Mouse (Mus musculus): ENCODE measurements around the gene Nova2. TPM values are rescaled to one million over a fixed set of nuclear protein-coding genes. Genes with fewer than 3 reads are reported as not detected.

Gene Nova2
- polyA plus RNA-seq, 1 experiment from 2014 or later: 0.29 TPM

- Histone ChIP-seq H3K4me2 (ENCODE audit: low read depth, severe bottlenecking) (peak overlapping the region; percentile 77), H3K9ac (ENCODE audit: low read length) (peak overlapping the region; percentile 73), H3K27me3 (ENCODE audit: control insufficient read depth, insufficient read depth, low read length) (no peaks in the 10 kb centered on the region), H3K36me3 (ENCODE audit: control insufficient read depth, insufficient read depth, low read length) (peaks cover 2% of the 10 kb centered on the region; the same call in 1 of the 2 replicates), H3K4me3 (ENCODE audit: low read depth, low read length) (peak overlapping the region; percentile 34), H3K4me1 (ENCODE audit: control insufficient read depth, insufficient read depth, low read length) (peaks cover 8% of the 10 kb centered on the region), H3K27ac (replicated peaks; ENCODE audit: low read depth, low read length) (peak overlapping the region; percentile 52; the same call in 1 of the 2 replicates), H3K9me3 (ENCODE audit: control insufficient read depth, low read length) (no peaks in the 10 kb centered on the region)
- WGBS: 1% methylated on average over 30 of the region's 31 CpGs
- ATAC-seq (ENCODE audit: insufficient number of reproducible peaks, low FRiP score, low TSS enrichment, low read depth) (no peak), DNase-seq (ENCODE audit: low spot score) (peak; percentile 50)
These were observed 86.4 kb downstream of the Nova2 start for GRCm38 (mm10) chr7:19012025-19012621.

DNA sequence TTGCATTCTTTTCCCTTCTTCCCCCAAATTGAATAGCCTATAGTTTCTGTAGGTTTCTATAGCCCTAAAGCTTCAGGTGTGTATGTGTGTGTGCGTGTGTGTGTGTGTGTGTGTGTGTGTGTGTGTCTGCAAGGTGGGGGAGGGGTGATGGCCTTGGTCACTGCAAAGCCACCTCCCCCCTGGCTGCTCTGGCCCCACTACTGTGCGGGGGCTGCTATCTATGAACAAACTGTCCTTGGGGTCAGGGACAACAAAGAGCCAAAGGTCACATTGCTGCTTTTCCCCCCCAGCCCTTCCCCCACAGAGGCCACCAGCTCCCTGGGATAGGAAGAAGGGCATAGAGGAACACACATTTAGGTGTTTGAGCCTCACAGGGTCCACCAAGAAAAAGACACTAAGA, 87.2 kb downstream of the Nova2 start:
- no peaks in the 10 kb centered on the region; the same call in 1 of the 2 replicates for H3K36me3 ChIP-seq (ENCODE audit: control insufficient read depth, insufficient read depth, low read length)
- H3K27ac ChIP-seq (replicated peaks; ENCODE audit: low read depth, low read length): no peak overlapping the region
- WGBS: 55% methylated on average over 2 of the region's 2 CpGs
- no peak overlapping the region for H3K9ac ChIP-seq (ENCODE audit: low read length)
- no peak overlapping the region for H3K4me3 ChIP-seq (ENCODE audit: low read depth, low read length)
- peak overlapping the region; percentile 77; the same call in 1 of the 2 replicates for H3K4me2 ChIP-seq (ENCODE audit: low read depth, severe bottlenecking)
- peaks cover 7% of the 10 kb centered on the region; the same call in 1 of the 2 replicates for H3K4me1 ChIP-seq (ENCODE audit: control insufficient read depth, insufficient read depth, low read length)
- no peaks in the 10 kb centered on the region for H3K27me3 ChIP-seq (ENCODE audit: control insufficient read depth, insufficient read depth, low read length)
- no peaks in the 10 kb centered on the region for H3K9me3 ChIP-seq (ENCODE audit: control insufficient read depth, low read length)
- DNase-seq (ENCODE audit: low spot score): no peak
- ATAC-seq (ENCODE audit: insufficient number of reproducible peaks, low FRiP score, low TSS enrichment, low read depth): no peak

GRCm38 (mm10) chr7:19014452-19014851, 88.8 kb downstream of the Nova2 start:
- Histone ChIP-seq H3K4me3 (ENCODE audit: low read depth, low read length) (no peak overlapping the region), H3K9me3 (ENCODE audit: control insufficient read depth, low read length) (no peaks in the 10 kb centered on the region), H3K27ac (replicated peaks; ENCODE audit: low read depth, low read length) (no peak overlapping the region), H3K36me3 (ENCODE audit: control insufficient read depth, insufficient read depth, low read length) (no peaks in the 10 kb centered on the region), H3K4me2 (ENCODE audit: low read depth, severe bottlenecking) (no peak overlapping the region), H3K4me1 (ENCODE audit: control insufficient read depth, insufficient read depth, low read length) (peaks cover 7% of the 10 kb centered on the region; the same call in 1 of the 2 replicates), H3K9ac (ENCODE audit: low read length) (no peak overlapping the region), H3K27me3 (ENCODE audit: control insufficient read depth, insufficient read depth, low read length) (no peaks in the 10 kb centered on the region)
- WGBS: 51% methylated on average over 15 of the region's 15 CpGs
- ATAC-seq (ENCODE audit: insufficient number of reproducible peaks, low FRiP score, low TSS enrichment, low read depth): no peak
- no peak for DNase-seq (ENCODE audit: low spot score)

Other genes with a start within 250 kb of the Nova2 start
- gene Psg20, start 239.7 kb upstream of the Nova2 start, polyA plus RNA-seq (2014; fragmentation: Nextera tagmentation; extraction: Ambion mirVana): not detected in 2 replicates
- not detected in 2 replicates for gene Psg22, start 207.8 kb upstream of the Nova2 start, polyA plus RNA-seq (2014; fragmentation: Nextera tagmentation; extraction: Ambion mirVana)
- gene Psg19, start 127.4 kb upstream of the Nova2 start, polyA plus RNA-seq (2014; fragmentation: Nextera tagmentation; extraction: Ambion mirVana): not detected in 2 replicates
- gene Psg17, start 104.3 kb upstream of the Nova2 start, polyA plus RNA-seq (2014; fragmentation: Nextera tagmentation; extraction: Ambion mirVana): not detected in 2 replicates
- gene Mill2, start 85.9 kb upstream of the Nova2 start, polyA plus RNA-seq (2014; fragmentation: Nextera tagmentation; extraction: Ambion mirVana): not detected in 2 replicates
- gene Pglyrp1, start 54.6 kb upstream of the Nova2 start, polyA plus RNA-seq (2014; fragmentation: Nextera tagmentation; extraction: Ambion mirVana): 0.38 and 0.45 TPM in 2 replicates
- 22.5 and 23.4 TPM in 2 replicates for gene Ccdc61, start 15.5 kb upstream of the Nova2 start, polyA plus RNA-seq (2014; fragmentation: Nextera tagmentation; extraction: Ambion mirVana)
- not detected in 2 replicates for gene Nanos2, start 61.5 kb downstream of the Nova2 start, polyA plus RNA-seq (2014; fragmentation: Nextera tagmentation; extraction: Ambion mirVana)
- 4.5 and 5.7 TPM in 2 replicates for gene Mypop, start 65.4 kb downstream of the Nova2 start, polyA plus RNA-seq (2014; fragmentation: Nextera tagmentation; extraction: Ambion mirVana)
- 31.4 and 32.5 TPM in 2 replicates for gene Irf2bp1, start 78.2 kb downstream of the Nova2 start, polyA plus RNA-seq (2014; fragmentation: Nextera tagmentation; extraction: Ambion mirVana)
- 0.21 and 0.44 TPM in 2 replicates for gene Foxa3, start 97.7 kb downstream of the Nova2 start, polyA plus RNA-seq (2014; fragmentation: Nextera tagmentation; extraction: Ambion mirVana)
- 36.0 and 37.6 TPM in 2 replicates for gene Sympk, start 98.5 kb downstream of the Nova2 start, polyA plus RNA-seq (2014; fragmentation: Nextera tagmentation; extraction: Ambion mirVana)
- gene Rsph6a, start 128.8 kb downstream of the Nova2 start, polyA plus RNA-seq (2014; fragmentation: Nextera tagmentation; extraction: Ambion mirVana): not detected in 2 replicates
- gene Dmwd, start 150.3 kb downstream of the Nova2 start, polyA plus RNA-seq (2014; fragmentation: Nextera tagmentation; extraction: Ambion mirVana): 18.8 and 25.6 TPM in 2 replicates
- 8.6 and 9.2 TPM in 2 replicates for gene Dmpk, start 158.0 kb downstream of the Nova2 start, polyA plus RNA-seq (2014; fragmentation: Nextera tagmentation; extraction: Ambion mirVana)
- 8.7 and 8.9 TPM in 2 replicates for gene Six5, start 168.7 kb downstream of the Nova2 start, polyA plus RNA-seq (2014; fragmentation: Nextera tagmentation; extraction: Ambion mirVana)
- gene Gm4969, start 192.5 kb downstream of the Nova2 start, polyA plus RNA-seq (2014; fragmentation: Nextera tagmentation; extraction: Ambion mirVana): 1.8 and 2.0 TPM in 2 replicates
- 9.3 and 9.8 TPM in 2 replicates for gene Fbxo46, start 194.0 kb downstream of the Nova2 start, polyA plus RNA-seq (2014; fragmentation: Nextera tagmentation; extraction: Ambion mirVana)
- gene Qpctl, start 223.4 kb downstream of the Nova2 start, polyA plus RNA-seq (2014; fragmentation: Nextera tagmentation; extraction: Ambion mirVana): 10.7 and 11.7 TPM in 2 replicates
- 179 and 183 TPM in 2 replicates for gene Snrpd2, start 223.8 kb downstream of the Nova2 start, polyA plus RNA-seq (2014; fragmentation: Nextera tagmentation; extraction: Ambion mirVana)
- 0.23 TPM in 1 of 2 replicates, not detected in the other for gene Gipr, start 240.2 kb downstream of the Nova2 start, polyA plus RNA-seq (2014; fragmentation: Nextera tagmentation; extraction: Ambion mirVana)